Mouse (Mus musculus) megakaryocyte, embryonic 14.5 days (primary cell): Measurements from ENCODE around the gene Cerkl.

ENCODE experiments used
- FLI1 ChIP-seq: IDR thresholded peaks from 2 replicates; pipeline ENCODE4 v1.6.1; 2012; ENCODE audit warnings: low read length, inconsistent platforms, mixed read lengths
- GATA1 ChIP-seq: IDR thresholded peaks from 3 replicates; pipeline ENCODE4 v1.6.1; 2012; ENCODE audit warnings: mixed read lengths, low read length, inconsistent platforms, borderline replicate concordance

GRCm38 (mm10) chr2:79447198-79447597 lies 9.4 kb downstream of the Cerkl start:
- TF ChIP-seq FLI1 (no peak), GATA1 (no peak)
